Mouse (Mus musculus): ENCODE measurements at regions not wholly inside any gene's neighbourhood (a gene's known extent, or its start where the extent isn't known, plus 50 kb on each side); places are given as distances from the start of the nearest gene placed in this dataset.

DNA sequence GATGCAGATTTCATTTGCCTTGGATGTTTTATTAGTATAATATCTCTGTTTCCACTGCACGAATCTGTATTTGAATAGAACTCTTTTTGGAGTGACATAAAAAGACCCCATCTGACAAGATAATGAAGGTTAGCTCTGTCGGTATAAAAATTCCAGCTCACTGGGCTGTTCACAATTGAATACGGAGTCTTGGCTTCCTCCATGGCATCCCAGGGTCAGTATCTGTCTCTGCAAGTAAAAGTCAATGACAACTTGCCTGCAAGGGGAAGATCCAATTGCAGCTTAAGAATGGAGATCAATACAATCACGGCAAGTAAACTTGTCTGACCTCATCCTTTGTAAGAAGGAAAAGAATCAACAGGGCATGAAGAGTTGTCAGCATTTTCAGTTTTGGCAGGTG is 95.6 kb upstream of the Bod1l start:
- Histone ChIP-seq H3K27me3 (replicated peaks; ENCODE audit: control insufficient read depth, insufficient read depth, low read length) (no peaks in the 10 kb centered on the region), H3K36me3 (ENCODE audit: control insufficient read depth, insufficient read depth, low read length) (no peaks in the 10 kb centered on the region), H3K4me3 (ENCODE audit: low read depth, low read length) (no peak overlapping the region), H3K4me1 (ENCODE audit: control insufficient read depth, insufficient read depth, low read length) (no peaks in the 10 kb centered on the region), H3K27ac (ENCODE audit: low read depth, low read length) (no peak overlapping the region), H3K4me2 (ENCODE audit: low read length) (no peak overlapping the region), H3K9me3 (replicated peaks; ENCODE audit: control insufficient read depth, low read length) (no peaks in the 10 kb centered on the region), H3K9ac (ENCODE audit: low read length) (no peak overlapping the region)
- 71% methylated on average over 4 of the region's 4 CpGs for WGBS
- DNase-seq (ENCODE audit: low spot score) (no peak), ATAC-seq (no peak)

DNA sequence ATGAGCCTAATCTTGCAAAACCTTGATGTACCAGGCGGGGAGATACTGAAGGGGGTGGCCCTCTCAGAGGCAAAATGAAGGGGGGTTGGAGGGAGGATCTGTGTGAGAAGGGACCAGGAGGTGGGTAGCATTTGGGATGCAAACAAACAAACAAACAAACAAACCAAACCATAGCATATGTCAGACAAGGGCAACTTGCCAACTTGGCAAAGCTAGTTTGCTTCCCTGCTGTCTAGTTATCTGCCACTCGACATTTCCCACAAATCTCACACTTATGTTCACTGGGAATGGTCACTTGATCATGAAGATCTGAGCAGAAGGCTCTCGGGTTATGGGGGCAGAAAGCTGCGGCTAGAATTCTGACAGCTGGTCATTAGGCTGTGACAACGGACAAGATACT is 65.9 kb upstream of the Bod1l start:
- ATAC-seq (peak; percentile 65; the same call in 1 of the 2 replicates), DNase-seq (ENCODE audit: low spot score) (peak; percentile 61)
- Histone ChIP-seq H3K27ac (ENCODE audit: low read depth, low read length) (no peak overlapping the region), H3K4me3 (ENCODE audit: low read depth, low read length) (no peak overlapping the region), H3K36me3 (ENCODE audit: control insufficient read depth, insufficient read depth, low read length) (no peaks in the 10 kb centered on the region), H3K9me3 (replicated peaks; ENCODE audit: control insufficient read depth, low read length) (no peaks in the 10 kb centered on the region), H3K4me1 (ENCODE audit: control insufficient read depth, insufficient read depth, low read length) (no peaks in the 10 kb centered on the region), H3K9ac (ENCODE audit: low read length) (no peak overlapping the region), H3K27me3 (replicated peaks; ENCODE audit: control insufficient read depth, insufficient read depth, low read length) (no peaks in the 10 kb centered on the region), H3K4me2 (ENCODE audit: low read length) (no peak overlapping the region)
- 88% methylated on average over 5 of the region's 5 CpGs for WGBS

DNA sequence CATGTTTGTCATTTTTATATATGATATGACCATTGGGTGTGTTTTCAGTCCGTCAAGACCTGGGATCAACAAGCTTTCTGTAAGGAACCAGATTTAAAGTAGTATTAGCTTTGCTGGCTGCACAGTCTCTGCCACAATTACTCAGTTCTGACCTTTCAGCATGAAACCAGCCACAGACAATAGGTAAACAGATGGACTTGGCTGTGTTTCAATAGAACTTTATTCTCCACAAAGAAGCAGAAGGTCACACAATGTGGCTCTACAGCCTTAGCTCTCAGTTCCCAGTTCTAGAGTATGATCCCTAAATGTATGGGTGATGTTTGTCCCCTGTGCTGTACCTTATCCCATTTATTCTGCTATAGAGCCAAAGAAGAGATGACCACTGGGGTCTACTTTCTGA is 63.6 kb upstream of the Bod1l start:
- ATAC-seq (no peak), DNase-seq (ENCODE audit: low spot score) (no peak)
- no peaks in the 10 kb centered on the region for H3K27me3 ChIP-seq (replicated peaks; ENCODE audit: control insufficient read depth, insufficient read depth, low read length)
- H3K4me2 ChIP-seq (ENCODE audit: low read length) = no peak overlapping the region
- no peaks in the 10 kb centered on the region for H3K4me1 ChIP-seq (ENCODE audit: control insufficient read depth, insufficient read depth, low read length)
- H3K9me3 ChIP-seq (replicated peaks; ENCODE audit: control insufficient read depth, low read length) = no peaks in the 10 kb centered on the region
- H3K36me3 ChIP-seq (ENCODE audit: control insufficient read depth, insufficient read depth, low read length) = no peaks in the 10 kb centered on the region
- WGBS = 79% methylated on average over 1 of the region's 1 CpGs
- H3K9ac ChIP-seq (ENCODE audit: low read length) = no peak overlapping the region
- no peak overlapping the region for H3K4me3 ChIP-seq (ENCODE audit: low read depth, low read length)
- no peak overlapping the region for H3K27ac ChIP-seq (ENCODE audit: low read depth, low read length)

DNA sequence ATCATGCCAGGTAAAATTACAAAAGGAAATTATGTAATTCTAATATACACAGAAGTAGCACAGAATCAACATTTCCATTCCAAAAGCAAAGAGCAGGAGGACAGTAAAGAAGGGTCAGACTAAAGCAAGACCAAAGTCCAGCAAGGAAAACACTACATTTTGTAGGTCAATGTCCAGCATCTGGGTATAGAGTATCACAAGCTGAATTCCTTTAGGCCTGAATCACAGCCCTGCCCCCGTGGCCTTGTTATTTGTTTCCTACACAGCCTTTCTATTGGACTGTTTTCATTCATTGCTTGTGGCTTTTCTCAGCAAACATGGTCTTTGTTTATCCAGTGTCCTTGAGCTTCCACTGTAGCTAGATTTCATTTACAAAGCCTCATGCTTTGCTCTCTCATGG is 60.4 kb upstream of the Bod1l start:
- no peak for DNase-seq (ENCODE audit: low spot score)
- H3K9me3 ChIP-seq (replicated peaks; ENCODE audit: control insufficient read depth, low read length) = no peaks in the 10 kb centered on the region
- no peaks in the 10 kb centered on the region for H3K27me3 ChIP-seq (replicated peaks; ENCODE audit: control insufficient read depth, insufficient read depth, low read length)
- 55% methylated on average over 1 of the region's 1 CpGs for WGBS
- no peak overlapping the region for H3K27ac ChIP-seq (ENCODE audit: low read depth, low read length)
- H3K9ac ChIP-seq (ENCODE audit: low read length) = no peak overlapping the region
- ATAC-seq = no peak
- no peak overlapping the region for H3K4me3 ChIP-seq (ENCODE audit: low read depth, low read length)
- no peak overlapping the region for H3K4me2 ChIP-seq (ENCODE audit: low read length)
- H3K36me3 ChIP-seq (ENCODE audit: control insufficient read depth, insufficient read depth, low read length) = no peaks in the 10 kb centered on the region
- H3K4me1 ChIP-seq (ENCODE audit: control insufficient read depth, insufficient read depth, low read length) = no peaks in the 10 kb centered on the region

DNA sequence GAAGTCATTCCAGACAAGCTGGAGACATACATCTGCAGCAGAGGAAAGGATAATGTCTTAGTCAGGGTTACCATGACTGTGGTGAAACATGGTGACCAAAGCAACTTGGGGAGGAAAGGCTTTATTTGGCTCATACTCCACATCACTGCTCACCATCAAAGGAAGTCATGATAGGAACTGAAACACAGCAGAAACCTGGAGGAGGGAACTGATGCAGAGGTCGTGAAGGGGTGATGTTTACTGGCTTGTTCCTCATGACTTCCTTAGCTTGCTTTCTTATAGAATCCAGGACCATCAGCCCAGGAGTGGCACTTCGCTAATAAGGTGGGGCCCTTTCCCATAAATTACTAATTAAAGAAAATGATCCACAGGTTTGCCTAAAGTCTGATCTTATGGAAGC is 55.1 kb upstream of the Bod1l start:
- WGBS = 71% methylated on average over 2 of the region's 2 CpGs
- Histone ChIP-seq H3K4me3 (ENCODE audit: low read depth, low read length) (no peak overlapping the region), H3K9ac (ENCODE audit: low read length) (no peak overlapping the region), H3K9me3 (replicated peaks; ENCODE audit: control insufficient read depth, low read length) (no peaks in the 10 kb centered on the region), H3K36me3 (ENCODE audit: control insufficient read depth, insufficient read depth, low read length) (no peaks in the 10 kb centered on the region), H3K27ac (ENCODE audit: low read depth, low read length) (no peak overlapping the region), H3K27me3 (replicated peaks; ENCODE audit: control insufficient read depth, insufficient read depth, low read length) (no peaks in the 10 kb centered on the region), H3K4me1 (ENCODE audit: control insufficient read depth, insufficient read depth, low read length) (no peaks in the 10 kb centered on the region), H3K4me2 (ENCODE audit: low read length) (no peak overlapping the region)
- ATAC-seq (no peak), DNase-seq (ENCODE audit: low spot score) (no peak)

DNA sequence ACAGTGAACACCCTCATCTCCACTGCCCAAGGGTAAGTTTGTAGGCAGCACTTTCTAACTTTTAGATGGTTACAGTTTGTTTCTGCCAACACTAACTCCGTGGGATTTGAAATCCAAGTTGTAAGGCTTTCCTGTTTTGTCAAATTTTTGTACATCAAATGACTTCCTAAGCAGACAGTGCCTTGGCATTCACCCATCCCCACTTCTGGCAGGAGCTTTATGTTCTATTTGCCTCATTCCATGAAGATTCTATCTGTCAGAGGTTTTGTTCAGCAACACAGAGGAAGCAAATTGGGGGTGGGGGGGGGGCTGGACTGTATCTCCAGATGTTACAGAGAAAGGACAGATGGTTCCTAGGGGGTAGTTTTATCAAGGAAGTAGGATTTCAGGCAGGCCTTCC is 54.6 kb upstream of the Bod1l start:
- Histone ChIP-seq H3K27me3 (replicated peaks; ENCODE audit: control insufficient read depth, insufficient read depth, low read length) (no peaks in the 10 kb centered on the region), H3K4me1 (ENCODE audit: control insufficient read depth, insufficient read depth, low read length) (no peaks in the 10 kb centered on the region), H3K4me2 (ENCODE audit: low read length) (no peak overlapping the region), H3K4me3 (ENCODE audit: low read depth, low read length) (no peak overlapping the region), H3K36me3 (ENCODE audit: control insufficient read depth, insufficient read depth, low read length) (no peaks in the 10 kb centered on the region), H3K27ac (ENCODE audit: low read depth, low read length) (no peak overlapping the region), H3K9ac (ENCODE audit: low read length) (no peak overlapping the region), H3K9me3 (replicated peaks; ENCODE audit: control insufficient read depth, low read length) (no peaks in the 10 kb centered on the region)
- WGBS = 82% methylated on average over 1 of the region's 1 CpGs
- ATAC-seq (no peak), DNase-seq (ENCODE audit: low spot score) (no peak)
